Mouse (Mus musculus): ENCODE results near the gene Mus81. TPM values are rescaled to one million over a fixed set of nuclear protein-coding genes. Genes with fewer than 3 reads are reported as not detected.

Mus81 gene
- polyA plus RNA-seq, 2 experiments: 11.4 to 13.8 TPM

GRCm38 (mm10) chr19:5484496-5484895 lies 3.7 kb downstream of the Mus81 start:
- TF ChIP-seq EP300 (IDR thresholded peaks at IDR 0.05; ENCODE audit: low read depth) (no peak), CTCF (IDR thresholded peaks at IDR 0.05; ENCODE audit: low read depth) (no peak)

GRCm38 (mm10) chr19:5483386-5484359 lies 4.5 kb downstream of the Mus81 start:
- Histone ChIP-seq H3K27me3 (ENCODE audit: control insufficient read depth, insufficient read depth, low read length) (no peaks in the 10 kb centered on the region), H3K4me3 (ENCODE audit: insufficient read depth in 1 of 2, low read depth in 2 of 2, low read length in 2 of 2) (no peak overlapping the region), H3K9me3 (ENCODE audit: control insufficient read depth, low read length) (no peaks in the 10 kb centered on the region), H3K36me3 (replicated peaks; ENCODE audit: control insufficient read depth, insufficient read depth, low read depth) (peaks cover 3% of the 10 kb centered on the region), H3K9ac (replicated peaks) (no peak overlapping the region), H3K4me2 (ENCODE audit: low read depth) (no peak overlapping the region), H3K27ac (no peak overlapping the region), H3K4me1 (replicated peaks; ENCODE audit: control insufficient read depth in 2 of 2, insufficient read depth in 2 of 2, low read length in 1 of 2) (peaks cover 11% of the 10 kb centered on the region in 2 experiments)
- DNase-seq (ENCODE audit: low read depth in 3 of 3, low spot score in 3 of 3) (no peak), ATAC-seq (ENCODE audit: insufficient read depth) (no peak)
- TF ChIP-seq CTCF (IDR thresholded peaks at IDR 0.05; ENCODE audit: low read depth) (no peak), EP300 (IDR thresholded peaks at IDR 0.05; ENCODE audit: low read depth) (no peak)
- 79% methylated on average over 19 of the region's 19 CpGs for WGBS (ENCODE audit: insufficient replicate concordance)

More at GRCm38 (mm10) chr19:5484496-5484895, 3.7 kb downstream of the Mus81 start:
- H3K4me1 ChIP-seq (replicated peaks; ENCODE audit: control insufficient read depth in 2 of 2, insufficient read depth in 2 of 2, low read length in 1 of 2): peaks cover 12 to 17% of the 10 kb centered on the region in 2 experiments
- no peaks in the 10 kb centered on the region for H3K27me3 ChIP-seq (ENCODE audit: control insufficient read depth, insufficient read depth, low read length)
- H3K4me3 ChIP-seq (ENCODE audit: insufficient read depth in 1 of 2, low read depth in 2 of 2, low read length in 2 of 2): no peak overlapping the region
- H3K36me3 ChIP-seq (replicated peaks; ENCODE audit: control insufficient read depth, insufficient read depth, low read depth): peaks cover 3% of the 10 kb centered on the region
- no peaks in the 10 kb centered on the region for H3K9me3 ChIP-seq (ENCODE audit: control insufficient read depth, low read length)
- no peak overlapping the region for H3K9ac ChIP-seq (replicated peaks)
- 78% methylated on average over 5 of the region's 5 CpGs for WGBS (ENCODE audit: insufficient replicate concordance)
- no peak overlapping the region for H3K27ac ChIP-seq
- DNase-seq (ENCODE audit: low read depth in 3 of 3, low spot score in 3 of 3): no peak
- no peak for ATAC-seq (ENCODE audit: insufficient read depth)
- H3K4me2 ChIP-seq (ENCODE audit: low read depth): no peak overlapping the region

GRCm38 (mm10) chr19:5481398-5481797 lies 6.8 kb downstream of the Mus81 start:
- H3K4me3 ChIP-seq (ENCODE audit: insufficient read depth in 1 of 2, low read depth in 2 of 2, low read length in 2 of 2): no peak overlapping the region
- WGBS (ENCODE audit: insufficient replicate concordance): 85% methylated on average over 10 of the region's 10 CpGs
- no peaks in the 10 kb centered on the region for H3K4me1 ChIP-seq (replicated peaks; ENCODE audit: control insufficient read depth in 2 of 2, insufficient read depth in 2 of 2, low read length in 1 of 2)
- H3K9ac ChIP-seq (replicated peaks): no peak overlapping the region
- no peaks in the 10 kb centered on the region for H3K9me3 ChIP-seq (ENCODE audit: control insufficient read depth, low read length)
- no peak overlapping the region for H3K27ac ChIP-seq
- no peaks in the 10 kb centered on the region for H3K27me3 ChIP-seq (ENCODE audit: control insufficient read depth, insufficient read depth, low read length)
- DNase-seq (ENCODE audit: low read depth in 3 of 3, low spot score in 3 of 3) (no peak), ATAC-seq (ENCODE audit: insufficient read depth) (no peak)
- no peak overlapping the region for H3K4me2 ChIP-seq (ENCODE audit: low read depth)
- no peak for TF ChIP-seq CTCF (IDR thresholded peaks at IDR 0.05; ENCODE audit: low read depth)
- TF ChIP-seq EP300 (IDR thresholded peaks at IDR 0.05; ENCODE audit: low read depth): no peak
- H3K36me3 ChIP-seq (replicated peaks; ENCODE audit: control insufficient read depth, insufficient read depth, low read depth): peaks cover 3% of the 10 kb centered on the region

GRCm38 (mm10) chr19:5480016-5480415 lies 8.2 kb downstream of the Mus81 start:
- Histone ChIP-seq H3K9me3 (ENCODE audit: control insufficient read depth, low read length) (no peaks in the 10 kb centered on the region), H3K4me1 (replicated peaks; ENCODE audit: control insufficient read depth in 2 of 2, insufficient read depth in 2 of 2, low read length in 1 of 2) (no peaks in the 10 kb centered on the region), H3K36me3 (replicated peaks; ENCODE audit: control insufficient read depth, insufficient read depth, low read depth) (peaks cover 3% of the 10 kb centered on the region), H3K4me3 (ENCODE audit: insufficient read depth in 1 of 2, low read depth in 2 of 2, low read length in 2 of 2) (no peak overlapping the region), H3K9ac (replicated peaks) (no peak overlapping the region), H3K4me2 (ENCODE audit: low read depth) (no peak overlapping the region), H3K27me3 (ENCODE audit: control insufficient read depth, insufficient read depth, low read length) (peaks cover 8% of the 10 kb centered on the region), H3K27ac (no peak overlapping the region)
- DNase-seq (ENCODE audit: low read depth in 3 of 3, low spot score in 3 of 3): no peak
- TF ChIP-seq EP300 (IDR thresholded peaks at IDR 0.05; ENCODE audit: low read depth) (no peak), CTCF (IDR thresholded peaks at IDR 0.05; ENCODE audit: low read depth) (no peak)
- 77% methylated on average over 10 of the region's 10 CpGs for WGBS (ENCODE audit: insufficient replicate concordance)
- no peak for ATAC-seq (ENCODE audit: insufficient read depth)

- DNase-seq (ENCODE audit: low read depth in 3 of 3, low spot score in 3 of 3) (no peak), ATAC-seq (ENCODE audit: insufficient read depth) (no peak)
- 74% methylated on average over 18 of the region's 18 CpGs for WGBS (ENCODE audit: insufficient replicate concordance)
- H3K27ac ChIP-seq: no peak overlapping the region
- TF ChIP-seq CTCF (IDR thresholded peaks at IDR 0.05; ENCODE audit: low read depth): no peak
- TF ChIP-seq EP300 (IDR thresholded peaks at IDR 0.05; ENCODE audit: low read depth): no peak
- no peak overlapping the region for H3K4me2 ChIP-seq (ENCODE audit: low read depth)
- H3K9ac ChIP-seq (replicated peaks): no peak overlapping the region
- H3K9me3 ChIP-seq (ENCODE audit: control insufficient read depth, low read length): no peaks in the 10 kb centered on the region
- no peaks in the 10 kb centered on the region for H3K36me3 ChIP-seq (replicated peaks; ENCODE audit: control insufficient read depth, insufficient read depth, low read depth)
- peaks cover 28% of the 10 kb centered on the region for H3K27me3 ChIP-seq (ENCODE audit: control insufficient read depth, insufficient read depth, low read length)
- H3K4me3 ChIP-seq (ENCODE audit: insufficient read depth in 1 of 2, low read depth in 2 of 2, low read length in 2 of 2): no peak overlapping the region
- peaks cover 0 to 2% of the 10 kb centered on the region in 2 experiments; a peak in 1 of 4 replicates for H3K4me1 ChIP-seq (replicated peaks; ENCODE audit: control insufficient read depth in 2 of 2, insufficient read depth in 2 of 2, low read length in 1 of 2)
Measured at GRCm38 (mm10) chr19:5477668-5478300, 10.4 kb downstream of the Mus81 start.

Measured in liver, embryonic 14.5 days (tissue).